Mouse (Mus musculus) ES-E14 (cell line): ENCODE measurements around the gene Plg. TPM values are rescaled to one million over a fixed set of nuclear protein-coding genes. Genes with fewer than 3 reads are reported as not detected.

Experiments used
- DNase-seq: peaks from one replicate; pipeline ENCODE4 v3.0.0-alpha.2; 2013; ENCODE audit warnings: low read depth, low spot score
- H3K27ac ChIP-seq: 2 replicates; pipeline ENCODE4 v1.5.1; 2012; ENCODE audit warnings: low read depth, mild to moderate bottlenecking, low read length, moderate library complexity, mixed read lengths; ENCODE audit not compliant: poor library complexity, insufficient read depth, severe bottlenecking
- H3K36me3 ChIP-seq: 2 replicates; pipeline ENCODE4 v1.6.1; 2012; ENCODE audit warnings: mild to moderate bottlenecking, low read length, moderate library complexity, mixed read lengths; ENCODE audit not compliant: control insufficient read depth, poor library complexity, insufficient read depth, severe bottlenecking
- H3K4me1 ChIP-seq, 2 experiments: fragments of 150-350 bp in 1 of 2; sonication (generic) in 1 of 2; 2 replicates each; pipeline ENCODE4 v1.6.1; 2012; ENCODE audit warnings: low read length in 2 of 2, mild to moderate bottlenecking in 1 of 2, mixed read lengths in 1 of 2; ENCODE audit not compliant: control insufficient read depth in 2 of 2, insufficient read depth in 2 of 2, poor library complexity in 1 of 2
- H3K4me3 ChIP-seq, 2 experiments: fragments of 150-350 bp in 1 of 2; sonication (generic) in 1 of 2; 2 replicates each; pipeline ENCODE4 v1.5.1; 2012; ENCODE audit warnings: low read length in 2 of 2, low read depth in 1 of 2, mild to moderate bottlenecking in 1 of 2, mixed read lengths in 1 of 2; ENCODE audit not compliant: insufficient read depth in 1 of 2, poor library complexity in 1 of 2, severe bottlenecking in 1 of 2
- H3K9ac ChIP-seq: 2 replicates; pipeline ENCODE4 v1.6.1; 2012; ENCODE audit warnings: low read depth, mild to moderate bottlenecking, low read length, mixed read lengths; ENCODE audit not compliant: poor library complexity, insufficient read depth, severe bottlenecking
- H3K9me3 ChIP-seq: fragments of 150-350 bp; sonication (generic); 2 replicates; pipeline ENCODE4 v1.6.1; 2012; ENCODE audit warnings: low read depth, mild to moderate bottlenecking, low read length; ENCODE audit not compliant: control insufficient read depth, insufficient read depth
- CHD2 ChIP-seq: IDR thresholded peaks from 2 replicates; pipeline ENCODE4 v1.6.1; 2014; ENCODE audit warnings: mild to moderate bottlenecking, low read depth, low read length, inconsistent platforms
- HCFC1 ChIP-seq: IDR thresholded peaks from 2 replicates; pipeline ENCODE4 v1.6.1; 2012; ENCODE audit warnings: low read length, inconsistent platforms, borderline replicate concordance; ENCODE audit not compliant: insufficient read depth
- MAFK ChIP-seq: IDR thresholded peaks from 2 replicates; pipeline ENCODE4 v1.6.1; 2014; ENCODE audit warnings: mild to moderate bottlenecking, low read depth, low read length, inconsistent platforms; ENCODE audit not compliant: insufficient read depth
- ZC3H11A ChIP-seq: IDR thresholded peaks from 2 replicates; pipeline ENCODE4 v1.6.1; 2012; ENCODE audit warnings: low read depth, mild to moderate bottlenecking, inconsistent platforms, low read length, borderline replicate concordance
- ZNF384 ChIP-seq: IDR thresholded peaks from 2 replicates; pipeline ENCODE4 v1.6.1; 2012; ENCODE audit warnings: low read depth, low read length, inconsistent platforms
- in situ Hi-C, 2 experiments: fragments of 600-800 bp; cut with MboI; formaldehyde crosslinking; loops; one replicate each; pipeline ENCODE4 v1.15.1; 2025; ENCODE audit warnings: low sequenced_read_pairs in 2 of 2, inconsistent platforms in 1 of 2; ENCODE audit not compliant: unreplicated experiment in 2 of 2
- total RNA-seq: library from RNA; depleted of rRNA; stranded (reverse); fragments of 300-350 nt; gene quantifications from 2 replicates; pipeline ENCODE4 v1.2.3, GENCODE M21; 2012

Gene Plg
- total RNA-seq, 1 experiment, result not detected

GRCm38 (mm10) chr17:12373601-12374144, 4.7 kb upstream of the Plg start:
- no peak overlapping the region for H3K4me3 ChIP-seq
- peaks cover 0 to 6% of the 10 kb centered on the region in 2 experiments; a peak in 1 of 4 replicates for H3K4me1 ChIP-seq
- no peaks in the 10 kb centered on the region for H3K36me3 ChIP-seq
- in situ Hi-C loops, result loop anchor here in 1 of 2 experiments (25.0 kb wide), 1 partner anchor 336 kb away; no protein-coding TSS in a partner anchor
- DNase-seq, result no peak
- TF ChIP-seq ZNF384, result no peak
- no peak for TF ChIP-seq HCFC1
- TF ChIP-seq CHD2, result no peak
- TF ChIP-seq MAFK, result no peak
- no peak for TF ChIP-seq ZC3H11A
- no peaks in the 10 kb centered on the region for H3K9me3 ChIP-seq
- H3K9ac ChIP-seq, result no peak overlapping the region
- no peak overlapping the region for H3K27ac ChIP-seq

GRCm38 (mm10) chr17:12380287-12380686, 1.9 kb downstream of the Plg start:
- no peaks in the 10 kb centered on the region for H3K4me1 ChIP-seq
- H3K36me3 ChIP-seq, result no peaks in the 10 kb centered on the region

GRCm38 (mm10) chr17:12381579-12381978, 3.2 kb downstream of the Plg start:
- Histone ChIP-seq H3K27ac (no peak overlapping the region), H3K4me3 (no peak overlapping the region), H3K36me3 (no peaks in the 10 kb centered on the region), H3K9me3 (no peaks in the 10 kb centered on the region), H3K4me1 (no peaks in the 10 kb centered on the region), H3K9ac (no peak overlapping the region)
- TF ChIP-seq CHD2 (no peak), ZNF384 (no peak), ZC3H11A (no peak), MAFK (no peak), HCFC1 (no peak)
- no peak for DNase-seq
- in situ Hi-C loops, result no loop called here

More at GRCm38 (mm10) chr17:12380287-12380686, 1.9 kb downstream of the Plg start:
- no peaks in the 10 kb centered on the region for H3K9me3 ChIP-seq
- TF ChIP-seq ZC3H11A, result no peak
- TF ChIP-seq HCFC1, result no peak
- no peak for TF ChIP-seq ZNF384
- no peak for TF ChIP-seq MAFK
- TF ChIP-seq CHD2, result no peak
- no peak overlapping the region for H3K9ac ChIP-seq
- no peak overlapping the region for H3K4me3 ChIP-seq
- in situ Hi-C loops, result no loop called here
- no peak overlapping the region for H3K27ac ChIP-seq
- no peak for DNase-seq

- no peaks in the 10 kb centered on the region for H3K4me1 ChIP-seq
- TF ChIP-seq HCFC1 (no peak), CHD2 (no peak), ZC3H11A (no peak), MAFK (no peak), ZNF384 (no peak)
- H3K9ac ChIP-seq, result no peak overlapping the region
- no peak overlapping the region for H3K4me3 ChIP-seq
- DNase-seq, result no peak
- no peaks in the 10 kb centered on the region for H3K9me3 ChIP-seq
- in situ Hi-C loops, result no loop called here
- no peaks in the 10 kb centered on the region for H3K36me3 ChIP-seq
- H3K27ac ChIP-seq, result no peak overlapping the region
These were observed 4.1 kb downstream of the Plg start for GRCm38 (mm10) chr17:12382531-12382930.

GRCm38 (mm10) chr17:12385049-12385794, 6.8 kb downstream of the Plg start:
- DNase-seq, result no peak
- Histone ChIP-seq H3K4me3 (no peak overlapping the region), H3K27ac (no peak overlapping the region), H3K4me1 (no peaks in the 10 kb centered on the region), H3K9ac (no peak overlapping the region), H3K36me3 (no peaks in the 10 kb centered on the region), H3K9me3 (no peaks in the 10 kb centered on the region)
- in situ Hi-C loops, result no loop called here
- TF ChIP-seq MAFK (no peak), ZC3H11A (no peak), HCFC1 (no peak), ZNF384 (no peak), CHD2 (no peak)
